Mouse (Mus musculus): ENCODE measurements around the gene Kctd18. TPM values are rescaled to one million over a fixed set of nuclear protein-coding genes. Genes with fewer than 3 reads are reported as not detected.
"Not testable (repeated sequence)": the region's sequence is repeated elsewhere in the genome, so short reads cannot be mapped to it uniquely, and the experiment has no call there.

Gene Kctd18
- polyA plus RNA-seq, 1 experiment from 2014 or later = 16.8 TPM

DNA sequence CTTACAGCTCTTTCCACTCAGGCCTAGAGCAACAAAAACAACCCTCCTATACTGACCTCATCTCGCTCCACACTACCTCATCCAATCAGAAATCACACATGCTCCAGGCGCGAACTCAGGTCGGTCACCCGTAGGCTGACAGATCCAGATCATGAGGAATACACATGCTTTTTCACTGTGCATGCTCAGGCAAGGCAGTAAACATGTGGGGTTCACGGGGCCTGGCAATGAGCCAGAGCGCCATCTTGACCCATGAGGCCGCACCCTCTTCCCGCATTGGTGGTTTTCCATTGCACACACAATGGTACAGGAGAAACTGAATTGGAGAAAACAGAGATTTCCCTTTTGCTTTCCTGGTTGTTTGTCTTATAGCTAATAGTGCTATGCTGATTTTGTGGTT lies 18.6 kb upstream of the Kctd18 start:
- not testable (repeated sequence) for H3K36me3 ChIP-seq; H3K9me3 ChIP-seq; H3K4me1 ChIP-seq; H3K27ac ChIP-seq; ATAC-seq (ENCODE audit: borderline replicate concordance, extremely low read depth, low FRiP score, low TSS enrichment); H3K27me3 ChIP-seq; H3K4me3 ChIP-seq; H3K4me2 ChIP-seq; H3K9ac ChIP-seq
- WGBS = 90% methylated on average over 9 of the region's 9 CpGs

DNA sequence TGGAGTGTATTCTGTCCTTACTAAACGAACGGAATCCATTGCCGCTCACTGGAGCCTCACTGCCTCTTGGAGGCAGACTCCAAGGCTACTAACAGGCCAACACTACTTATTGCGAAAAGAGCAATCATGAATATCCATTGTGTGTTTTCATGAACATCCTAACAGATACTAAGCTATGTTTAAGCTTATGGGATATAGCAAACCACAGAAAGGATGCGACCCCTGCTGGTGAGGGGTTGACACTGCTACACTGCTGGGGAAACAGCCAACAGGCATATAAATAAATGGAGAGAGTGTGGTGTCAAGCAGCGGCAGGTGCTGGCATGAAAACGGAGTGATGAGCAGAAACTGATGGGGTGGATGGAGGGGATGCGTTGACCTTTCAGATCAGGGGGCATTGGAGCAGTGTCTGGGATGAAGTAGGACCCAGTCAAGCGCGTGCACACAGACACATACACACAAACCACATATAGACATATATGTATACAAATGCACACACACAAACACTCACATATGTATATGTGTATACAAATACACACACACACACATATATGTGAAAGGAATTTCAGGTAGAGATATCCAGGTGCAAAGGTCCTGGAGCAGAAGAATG lies 12.5 kb upstream of the Kctd18 start:
- peak overlapping the region; percentile 69; the same call in 1 of the 2 replicates for H3K27ac ChIP-seq
- ATAC-seq (ENCODE audit: borderline replicate concordance, extremely low read depth, low FRiP score, low TSS enrichment) = no peak
- H3K9ac ChIP-seq = no peak overlapping the region
- no peak overlapping the region for H3K4me3 ChIP-seq
- H3K9me3 ChIP-seq = no peaks in the 10 kb centered on the region
- 55% methylated on average over 10 of the region's 10 CpGs for WGBS
- H3K27me3 ChIP-seq = no peaks in the 10 kb centered on the region
- H3K4me1 ChIP-seq = peaks cover 23% of the 10 kb centered on the region
- H3K4me2 ChIP-seq = no peak overlapping the region
- H3K36me3 ChIP-seq = peaks cover under 1% of the 10 kb centered on the region; the same call in 1 of the 2 replicates

DNA sequence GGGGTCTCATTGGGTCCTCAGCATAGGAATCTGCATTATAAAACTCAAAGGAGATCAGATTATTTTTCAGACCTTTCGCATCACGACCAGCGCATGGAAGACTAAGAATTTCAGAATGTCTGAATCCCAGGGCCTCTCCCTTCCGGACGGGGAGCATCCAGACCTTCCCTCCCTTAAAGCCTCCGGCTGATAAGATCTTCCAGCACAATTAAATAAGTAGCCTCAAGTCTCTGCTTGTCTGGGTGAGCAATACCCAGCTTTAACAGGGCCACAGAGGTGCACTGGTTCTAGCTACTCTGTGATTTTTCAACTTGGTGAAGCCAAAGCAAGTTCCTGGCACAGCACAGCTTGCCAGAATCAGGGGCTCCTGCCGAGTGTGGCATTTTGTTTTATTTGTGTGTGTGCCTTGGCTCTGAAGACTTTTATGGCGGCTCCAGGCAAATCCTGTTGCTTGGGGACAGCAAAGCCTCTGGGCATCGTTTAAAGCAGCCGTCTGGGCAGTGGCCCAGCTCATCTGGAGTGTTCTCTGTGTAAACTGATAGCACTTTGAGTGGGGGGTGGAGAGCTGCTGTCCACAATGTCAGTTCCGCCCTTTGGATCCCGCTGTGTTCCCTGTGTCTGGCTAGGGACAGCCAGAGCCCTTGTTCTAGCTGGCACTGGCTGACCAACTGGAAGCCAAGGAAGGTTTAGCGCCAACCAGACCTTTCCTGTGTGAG lies 11.6 kb upstream of the Kctd18 start:
- Histone ChIP-seq H3K27ac (peak overlapping the region; percentile 69), H3K4me2 (peak overlapping the region; percentile 57), H3K27me3 (no peaks in the 10 kb centered on the region), H3K36me3 (peaks cover 4% of the 10 kb centered on the region; the same call in 1 of the 2 replicates), H3K4me3 (peak overlapping the region; percentile 30), H3K9me3 (no peaks in the 10 kb centered on the region), H3K9ac (0 out of 2 replicates have a peak overlapping the region, but pooled peaks have one; percentile 16), H3K4me1 (peaks cover 23% of the 10 kb centered on the region)
- WGBS = 27% methylated on average over 13 of the region's 13 CpGs
- peak; percentile 84 for ATAC-seq (ENCODE audit: borderline replicate concordance, extremely low read depth, low FRiP score, low TSS enrichment)

DNA sequence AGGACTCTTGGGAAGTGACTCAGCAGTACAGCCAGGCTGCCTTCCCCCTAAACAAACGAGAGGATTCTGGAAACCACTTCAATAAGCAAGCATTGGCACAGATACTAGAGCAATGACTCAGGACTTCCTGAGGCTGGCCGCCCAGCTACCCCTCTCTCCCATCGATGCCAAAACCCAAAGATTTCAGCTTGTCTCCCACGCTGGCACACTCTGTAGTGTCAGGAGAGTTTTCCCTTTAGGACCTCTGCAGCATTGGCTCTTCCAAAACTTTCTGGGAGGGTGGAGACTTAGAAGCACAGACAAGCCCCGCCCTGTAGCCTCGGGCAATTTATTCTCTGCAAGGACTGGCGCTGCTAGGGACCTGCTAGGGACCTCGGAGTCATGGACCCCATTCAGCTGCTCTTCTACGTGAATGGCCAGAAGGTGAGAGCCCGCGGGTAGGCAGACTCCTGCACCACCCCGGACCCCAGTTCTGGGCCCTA lies 10.9 kb upstream of the Kctd18 start, which contains the start of gene Aox1:
TSS of gene Aox1 (plus strand) at position 296 of the 482 bp plus-strand sequence.
- WGBS = 6% methylated on average over 12 of the region's 12 CpGs
- 0 out of 2 replicates have a peak within 1 kb of the TSS, but pooled peaks have one; percentile 16 for H3K9ac ChIP-seq
- H3K36me3 ChIP-seq = peaks cover 7% of the 10 kb centered on the region
- H3K9me3 ChIP-seq = no peaks in the 10 kb centered on the region
- peak within 1 kb of the TSS; percentile 30 for H3K4me3 ChIP-seq
- peak; percentile 71; the same call in 1 of the 2 replicates for ATAC-seq (ENCODE audit: borderline replicate concordance, extremely low read depth, low FRiP score, low TSS enrichment)
- peak within 1 kb of the TSS; percentile 69 for H3K27ac ChIP-seq
- H3K27me3 ChIP-seq = no peaks in the 10 kb centered on the region
- peaks cover 23% of the 10 kb centered on the region for H3K4me1 ChIP-seq
- H3K4me2 ChIP-seq = peak within 1 kb of the TSS; percentile 57

DNA sequence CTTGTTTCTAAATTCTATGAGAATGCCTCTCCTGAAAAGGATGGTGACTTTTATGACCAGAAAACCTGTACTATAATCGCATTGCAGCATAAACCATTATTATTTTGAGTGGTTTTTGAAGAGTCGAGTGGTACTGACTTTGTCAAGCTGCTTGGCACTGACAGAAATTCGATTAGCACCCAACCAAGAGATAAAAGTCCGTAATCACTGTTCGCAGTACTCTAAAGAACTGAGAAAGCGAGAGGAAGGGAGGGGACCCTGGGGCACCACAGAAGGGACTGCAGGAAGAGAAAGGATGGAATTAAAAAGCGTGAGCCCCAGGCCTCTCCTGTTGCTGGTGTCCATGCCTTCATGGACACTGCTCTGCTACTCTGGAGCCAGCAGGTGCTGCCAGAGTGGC lies 9.0 kb upstream of the Kctd18 start:
- peaks cover 23% of the 10 kb centered on the region for H3K4me1 ChIP-seq
- H3K4me3 ChIP-seq = no peak overlapping the region
- H3K9me3 ChIP-seq = no peaks in the 10 kb centered on the region
- H3K9ac ChIP-seq = no peak overlapping the region
- no peak overlapping the region for H3K27ac ChIP-seq
- no peaks in the 10 kb centered on the region for H3K27me3 ChIP-seq
- peaks cover 19% of the 10 kb centered on the region for H3K36me3 ChIP-seq
- H3K4me2 ChIP-seq = no peak overlapping the region
- whole genome bisulfite sequencing = 64% methylated on average over 7 of the region's 7 CpGs
- ATAC-seq (ENCODE audit: borderline replicate concordance, extremely low read depth, low FRiP score, low TSS enrichment) = no peak

DNA sequence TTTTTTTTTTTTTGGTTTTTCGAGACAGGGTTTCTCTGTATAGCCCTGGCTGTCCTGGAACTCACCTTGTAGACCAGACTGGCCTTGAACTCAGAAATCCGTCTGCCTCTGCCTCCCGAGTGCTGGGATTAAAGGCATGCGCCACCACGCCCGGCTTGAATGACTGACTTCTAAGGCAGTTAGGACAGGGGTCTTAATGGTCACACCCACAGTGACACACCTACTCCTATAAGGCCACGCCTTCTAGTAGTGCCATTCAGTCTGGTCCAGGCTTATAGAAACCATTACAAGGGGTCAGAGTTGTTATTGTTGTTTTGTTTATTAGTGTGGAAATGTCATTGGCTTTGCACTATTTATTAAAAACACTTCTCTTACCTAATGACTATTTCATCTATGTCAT lies 12.4 kb downstream of the Kctd18 start:
- H3K9me3 ChIP-seq; H3K27me3 ChIP-seq; H3K9ac ChIP-seq; H3K27ac ChIP-seq; ATAC-seq (ENCODE audit: borderline replicate concordance, extremely low read depth, low FRiP score, low TSS enrichment); H3K4me3 ChIP-seq; H3K4me2 ChIP-seq; H3K4me1 ChIP-seq: not testable (repeated sequence)
- 96% methylated on average over 7 of the region's 7 CpGs for WGBS
- peaks cover 41% of the 10 kb centered on the region for H3K36me3 ChIP-seq

DNA sequence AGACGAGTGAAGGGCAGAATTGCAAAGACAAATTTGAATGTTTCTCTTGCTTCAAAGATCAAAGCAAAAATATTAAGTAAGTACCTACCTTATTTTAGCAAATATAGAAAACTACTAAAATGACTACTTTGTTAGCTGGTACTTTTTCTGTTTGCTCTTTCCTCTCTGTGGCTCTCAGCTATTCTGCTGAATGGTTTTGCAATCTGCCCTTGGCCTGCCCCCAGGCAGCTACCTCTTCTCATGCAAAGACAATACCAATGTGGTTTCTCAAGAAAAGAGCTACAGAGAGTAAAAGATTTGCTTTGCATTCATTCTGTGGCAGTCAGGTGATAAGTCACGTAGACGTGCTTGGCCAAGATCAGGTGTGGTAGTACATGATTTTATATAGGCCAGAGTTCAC lies 20.6 kb downstream of the Kctd18 start:
- Histone ChIP-seq H3K4me2 (no peak overlapping the region), H3K27me3 (no peaks in the 10 kb centered on the region), H3K4me3 (no peak overlapping the region; the same call in 1 of the 2 replicates), H3K36me3 (peaks cover 19% of the 10 kb centered on the region; the same call in 1 of the 2 replicates), H3K9me3 (no peaks in the 10 kb centered on the region), H3K9ac (no peak overlapping the region), H3K4me1 (peaks cover 25% of the 10 kb centered on the region), H3K27ac (no peak overlapping the region)
- no peak for ATAC-seq (ENCODE audit: borderline replicate concordance, extremely low read depth, low FRiP score, low TSS enrichment)
- WGBS = 61% methylated on average over 3 of the region's 3 CpGs

DNA sequence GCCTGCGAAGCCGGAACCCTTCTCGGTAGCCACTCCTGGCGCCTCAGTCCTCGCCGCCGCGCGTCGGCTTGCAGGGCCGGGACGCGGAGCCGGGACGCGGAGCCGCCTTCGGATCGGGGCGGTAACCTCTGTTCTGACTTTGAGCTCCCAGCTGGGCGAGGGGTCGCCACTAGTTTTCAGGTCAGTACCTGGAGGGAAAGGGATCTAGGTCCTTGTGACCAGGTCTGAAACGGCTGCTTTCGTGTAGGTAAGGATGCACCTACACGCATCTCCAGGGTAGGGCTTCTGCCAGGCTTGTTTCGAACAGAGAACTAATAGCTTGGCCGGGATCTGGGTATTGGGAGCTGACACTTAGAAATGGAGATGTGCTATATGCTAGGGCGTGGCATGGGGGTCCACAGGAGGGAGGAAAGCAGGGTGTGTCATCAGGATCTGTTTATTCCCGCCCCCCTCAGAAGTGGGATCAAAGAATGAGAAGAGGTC lies 22.6 kb downstream of the Kctd18 start:
- H3K4me1 ChIP-seq = peaks cover 25% of the 10 kb centered on the region
- peak overlapping the region; percentile 77 for H3K4me2 ChIP-seq
- H3K27ac ChIP-seq = peak overlapping the region; percentile 85
- peak overlapping the region; percentile 83 for H3K9ac ChIP-seq
- H3K4me3 ChIP-seq = peak overlapping the region; percentile 83
- no peaks in the 10 kb centered on the region for H3K27me3 ChIP-seq
- H3K9me3 ChIP-seq = no peaks in the 10 kb centered on the region
- under 1% methylated on average over 29 of the region's 29 CpGs for WGBS
- ATAC-seq (ENCODE audit: borderline replicate concordance, extremely low read depth, low FRiP score, low TSS enrichment) = peak; percentile 48
- H3K36me3 ChIP-seq = peaks cover 8% of the 10 kb centered on the region; the same call in 1 of the 2 replicates

DNA sequence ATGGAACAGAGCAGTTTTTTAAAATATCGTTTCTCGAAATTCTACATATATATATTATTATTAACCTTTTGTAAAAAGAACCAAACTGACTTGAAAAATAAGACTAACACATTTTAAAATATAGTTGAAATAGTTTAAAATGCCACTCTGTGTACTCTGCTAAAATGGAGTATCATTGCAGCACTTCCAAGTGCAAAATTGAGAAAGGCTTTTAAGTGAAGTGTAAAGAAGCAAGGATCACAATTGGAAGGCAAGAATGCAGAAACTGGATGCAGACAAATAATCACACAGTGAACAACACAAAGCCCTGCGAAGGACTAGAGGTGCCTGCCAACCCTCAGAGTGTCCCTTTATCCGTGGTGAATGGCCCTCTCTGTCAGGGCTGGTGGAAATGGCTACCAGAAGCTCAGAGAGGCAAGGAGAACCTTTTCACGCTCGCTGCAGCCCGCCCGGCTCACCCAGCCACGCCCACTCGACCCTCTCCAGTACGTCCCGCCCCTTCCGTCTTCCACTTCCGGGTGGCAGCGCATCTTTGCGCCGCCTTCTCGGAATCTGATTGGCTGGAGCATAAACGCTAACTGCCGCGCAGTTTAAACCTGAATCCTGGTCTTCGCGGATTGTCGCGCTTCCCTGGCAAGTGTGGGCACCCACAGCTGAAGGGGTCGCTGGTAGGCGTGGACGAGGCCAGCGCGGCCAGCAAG lies 23.2 kb downstream of the Kctd18 start, which contains the start of gene Sgo2a:
TSS of gene Sgo2a (plus strand) at position 540 of the 701 bp plus-strand sequence.
- WGBS = 7% methylated on average over 30 of the region's 30 CpGs
- peaks cover 3% of the 10 kb centered on the region; the same call in 1 of the 2 replicates for H3K36me3 ChIP-seq
- H3K4me2 ChIP-seq = peak within 1 kb of the TSS; percentile 77
- peak within 1 kb of the TSS; percentile 85 for H3K27ac ChIP-seq
- H3K9me3 ChIP-seq = no peaks in the 10 kb centered on the region
- no peaks in the 10 kb centered on the region for H3K27me3 ChIP-seq
- H3K4me3 ChIP-seq = peak within 1 kb of the TSS; percentile 83
- H3K9ac ChIP-seq = peak within 1 kb of the TSS; percentile 83
- peak; percentile 97 for ATAC-seq (ENCODE audit: borderline replicate concordance, extremely low read depth, low FRiP score, low TSS enrichment)
- peaks cover 25% of the 10 kb centered on the region for H3K4me1 ChIP-seq

DNA sequence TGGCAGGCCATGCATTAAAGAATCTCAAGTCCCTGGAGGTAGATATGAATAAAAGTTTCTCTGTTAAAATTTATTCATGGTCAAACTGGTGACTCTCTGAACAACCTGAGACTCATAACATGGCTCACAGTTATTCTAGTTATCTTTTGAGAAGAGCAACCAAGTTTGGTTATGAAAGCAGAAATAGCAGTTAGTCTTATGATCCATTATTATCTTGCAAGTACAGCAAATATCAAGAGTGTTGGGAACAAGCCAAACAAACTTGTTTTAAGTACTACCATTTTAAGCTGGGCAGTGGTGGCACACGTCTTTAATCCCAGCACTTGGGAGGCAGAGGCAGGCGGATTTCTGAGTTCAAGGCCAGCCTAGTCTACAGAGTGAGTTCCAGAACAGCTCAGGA lies 27.5 kb downstream of the Kctd18 start:
- Histone ChIP-seq H3K27me3 (no peaks in the 10 kb centered on the region), H3K9me3 (no peaks in the 10 kb centered on the region), H3K27ac (no peak overlapping the region), H3K4me2 (no peak overlapping the region), H3K4me3 (no peak overlapping the region), H3K4me1 (peaks cover 5% of the 10 kb centered on the region; the same call in 1 of the 2 replicates), H3K36me3 (no peaks in the 10 kb centered on the region), H3K9ac (no peak overlapping the region)
- ATAC-seq (ENCODE audit: borderline replicate concordance, extremely low read depth, low FRiP score, low TSS enrichment) = no peak
- WGBS = 70% methylated on average over 2 of the region's 2 CpGs

DNA sequence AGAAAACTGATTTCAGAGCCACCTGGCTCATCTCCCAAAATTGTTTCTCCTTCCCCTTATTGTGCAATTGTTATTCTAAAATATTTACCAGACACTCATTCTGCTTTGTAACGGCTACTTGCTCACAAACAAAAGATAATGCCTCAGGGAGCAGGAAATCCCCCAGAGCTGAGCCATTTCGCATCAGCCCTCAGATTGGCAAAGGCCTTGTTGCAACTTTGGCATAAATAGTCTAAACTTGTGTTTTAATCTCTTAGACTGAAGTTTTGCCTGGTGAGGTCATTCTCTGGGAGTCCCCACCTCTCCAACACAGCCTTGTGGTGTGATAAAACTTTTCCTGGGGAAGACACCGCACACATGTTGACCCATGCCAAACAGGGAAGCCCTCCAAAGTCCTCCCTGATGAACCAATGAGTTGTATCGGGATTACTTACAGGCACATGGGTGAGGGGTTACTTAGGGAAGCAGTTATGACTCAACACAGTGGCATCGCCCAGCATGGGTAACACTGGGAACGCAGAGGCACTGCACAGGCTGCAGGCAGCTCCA lies 29.6 kb downstream of the Kctd18 start:
- no peak overlapping the region for H3K9ac ChIP-seq
- no peaks in the 10 kb centered on the region for H3K9me3 ChIP-seq
- WGBS = 54% methylated on average over 6 of the region's 6 CpGs
- no peak overlapping the region for H3K4me2 ChIP-seq
- H3K27ac ChIP-seq = peak overlapping the region; percentile 64
- H3K36me3 ChIP-seq = no peaks in the 10 kb centered on the region
- H3K4me3 ChIP-seq = no peak overlapping the region
- H3K4me1 ChIP-seq = peaks cover 5% of the 10 kb centered on the region; the same call in 1 of the 2 replicates
- ATAC-seq (ENCODE audit: borderline replicate concordance, extremely low read depth, low FRiP score, low TSS enrichment) = peak; percentile 73; the same call in 1 of the 2 replicates
- H3K27me3 ChIP-seq = no peaks in the 10 kb centered on the region

Measured in lung, embryonic 15.5 days (tissue).